Mouse (Mus musculus): ENCODE results near the gene Mapk1. TPM values are rescaled to one million over a fixed set of nuclear protein-coding genes. Genes with fewer than 3 reads are reported as not detected.

Gene Mapk1
- polyA plus RNA-seq, 1 experiment from 2014 or later = 110 TPM

DNA sequence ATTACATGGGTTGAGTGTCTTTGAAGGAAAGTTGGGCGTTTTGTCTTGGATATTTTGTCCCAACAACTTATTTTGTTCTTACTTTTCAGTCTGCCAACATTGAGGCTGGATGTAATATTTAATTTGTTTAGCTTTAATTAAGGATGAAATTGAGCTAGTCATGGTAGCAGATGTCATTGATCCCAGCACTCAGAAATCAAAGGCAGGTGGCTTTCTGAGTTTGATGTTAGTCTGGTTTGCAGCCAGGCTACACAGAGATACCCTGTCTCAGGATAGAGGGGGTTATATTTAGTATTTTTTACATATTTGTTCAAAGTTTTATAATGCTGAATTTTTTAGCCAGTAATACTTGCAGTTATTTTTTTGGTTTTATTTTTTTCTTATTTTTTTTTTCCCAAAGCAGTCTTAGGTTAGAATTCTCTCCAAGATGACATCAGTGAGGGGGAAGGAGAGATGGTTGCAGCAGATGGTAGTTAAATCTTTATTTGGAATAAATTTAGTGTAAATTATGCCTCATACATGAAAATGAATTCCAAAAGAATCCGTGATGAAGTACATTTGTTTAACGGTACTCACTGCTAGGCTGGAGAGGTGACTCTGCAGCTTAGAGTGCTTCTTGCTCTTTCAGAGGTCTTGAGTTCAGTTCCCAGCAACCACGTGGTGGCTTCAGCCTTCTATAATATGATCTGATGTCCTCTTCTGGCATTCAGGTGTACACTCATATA is 47.0 kb downstream of the Mapk1 start:
- H3K36me3 ChIP-seq (ENCODE audit: insufficient read depth, low read length) = peaks cover 17% of the 10 kb centered on the region
- 72% methylated on average over 4 of the region's 4 CpGs for WGBS

GRCm38 (mm10) chr16:17033754-17034153 is 50.6 kb downstream of the Mapk1 start:
- H3K4me3 ChIP-seq (ENCODE audit: low read depth, low read length) = no peak overlapping the region
- no peak overlapping the region for H3K27ac ChIP-seq (ENCODE audit: low read length)
- H3K9ac ChIP-seq (replicated peaks; ENCODE audit: low read depth) = no peak overlapping the region
- no peaks in the 10 kb centered on the region for H3K27me3 ChIP-seq (replicated peaks; ENCODE audit: insufficient read depth, low read length)
- ATAC-seq = no peak
- no peaks in the 10 kb centered on the region for H3K4me1 ChIP-seq (ENCODE audit: insufficient read depth, low read depth, low read length)
- no peak for DNase-seq (ENCODE audit: low spot score)
- WGBS = 98% methylated on average over 2 of the region's 2 CpGs
- no peak overlapping the region for H3K4me2 ChIP-seq (replicated peaks; ENCODE audit: low read depth, low read length)
- no peak for TF ChIP-seq EP300 (IDR thresholded peaks at IDR 0.05)
- TF ChIP-seq CTCF (IDR thresholded peaks at IDR 0.05) = no peak
- peaks cover 29% of the 10 kb centered on the region for H3K36me3 ChIP-seq (ENCODE audit: insufficient read depth, low read length)
- no peaks in the 10 kb centered on the region for H3K9me3 ChIP-seq (ENCODE audit: low read length)

More for the DNA sequence above, 47.0 kb downstream of the Mapk1 start:
- no peaks in the 10 kb centered on the region for H3K27me3 ChIP-seq (replicated peaks; ENCODE audit: insufficient read depth, low read length)
- no peak overlapping the region for H3K9ac ChIP-seq (replicated peaks; ENCODE audit: low read depth)
- H3K4me1 ChIP-seq (ENCODE audit: insufficient read depth, low read depth, low read length) = no peaks in the 10 kb centered on the region
- no peak overlapping the region for H3K4me2 ChIP-seq (replicated peaks; ENCODE audit: low read depth, low read length)
- H3K27ac ChIP-seq (ENCODE audit: low read length) = no peak overlapping the region
- no peak for TF ChIP-seq CTCF (IDR thresholded peaks at IDR 0.05)
- no peak for TF ChIP-seq EP300 (IDR thresholded peaks at IDR 0.05)
- DNase-seq (ENCODE audit: low spot score) = no peak
- H3K4me3 ChIP-seq (ENCODE audit: low read depth, low read length) = no peak overlapping the region
- no peak for ATAC-seq
- no peaks in the 10 kb centered on the region for H3K9me3 ChIP-seq (ENCODE audit: low read length)

GRCm38 (mm10) chr16:17040716-17041115 is 57.5 kb downstream of the Mapk1 start:
- no peak overlapping the region for H3K4me3 ChIP-seq (ENCODE audit: low read depth, low read length)
- 92% methylated on average over 3 of the region's 3 CpGs for WGBS
- peaks cover 40% of the 10 kb centered on the region for H3K36me3 ChIP-seq (ENCODE audit: insufficient read depth, low read length)

DNA sequence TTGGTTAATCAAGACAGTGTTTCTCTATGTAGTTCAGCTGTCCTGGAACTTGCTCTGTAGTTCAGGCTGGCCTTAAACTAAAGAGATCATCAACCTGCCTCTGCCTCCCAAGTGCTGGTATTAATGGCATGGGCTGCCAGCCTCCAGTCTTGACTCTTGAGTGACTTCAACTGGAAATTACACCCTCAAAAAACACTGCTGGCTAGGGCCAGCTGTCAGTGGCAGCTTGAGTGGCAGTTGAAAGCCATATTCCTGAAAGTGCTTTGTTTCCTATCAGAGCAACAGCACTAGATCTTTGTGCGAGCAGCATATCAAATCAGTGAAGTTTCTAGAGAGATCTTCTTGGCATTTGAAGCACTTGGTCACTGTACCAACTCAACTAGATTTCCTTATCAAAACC is 58.2 kb downstream of the Mapk1 start:
- Histone ChIP-seq H3K4me3 (ENCODE audit: low read depth, low read length) (no peak overlapping the region), H3K4me1 (ENCODE audit: insufficient read depth, low read depth, low read length) (no peaks in the 10 kb centered on the region), H3K36me3 (ENCODE audit: insufficient read depth, low read length) (peaks cover 34% of the 10 kb centered on the region), H3K27me3 (replicated peaks; ENCODE audit: insufficient read depth, low read length) (no peaks in the 10 kb centered on the region), H3K9ac (replicated peaks; ENCODE audit: low read depth) (no peak overlapping the region), H3K9me3 (ENCODE audit: low read length) (no peaks in the 10 kb centered on the region), H3K27ac (ENCODE audit: low read length) (no peak overlapping the region), H3K4me2 (replicated peaks; ENCODE audit: low read depth, low read length) (no peak overlapping the region)
- WGBS = 88% methylated on average over 1 of the region's 1 CpGs
- TF ChIP-seq CTCF (IDR thresholded peaks at IDR 0.05) = no peak
- TF ChIP-seq EP300 (IDR thresholded peaks at IDR 0.05) = no peak
- DNase-seq (ENCODE audit: low spot score) (no peak), ATAC-seq (no peak)

More at GRCm38 (mm10) chr16:17040716-17041115, 57.5 kb downstream of the Mapk1 start:
- H3K4me2 ChIP-seq (replicated peaks; ENCODE audit: low read depth, low read length) = no peak overlapping the region
- H3K27me3 ChIP-seq (replicated peaks; ENCODE audit: insufficient read depth, low read length) = no peaks in the 10 kb centered on the region
- no peak for ATAC-seq
- TF ChIP-seq EP300 (IDR thresholded peaks at IDR 0.05) = no peak
- no peak for TF ChIP-seq CTCF (IDR thresholded peaks at IDR 0.05)
- no peak overlapping the region for H3K27ac ChIP-seq (ENCODE audit: low read length)
- no peak overlapping the region for H3K9ac ChIP-seq (replicated peaks; ENCODE audit: low read depth)
- DNase-seq (ENCODE audit: low spot score) = no peak
- no peaks in the 10 kb centered on the region for H3K9me3 ChIP-seq (ENCODE audit: low read length)
- H3K4me1 ChIP-seq (ENCODE audit: insufficient read depth, low read depth, low read length) = no peaks in the 10 kb centered on the region

GRCm38 (mm10) chr16:17044320-17044719 is 61.1 kb downstream of the Mapk1 start:
- DNase-seq (ENCODE audit: low spot score) (no peak), ATAC-seq (no peak)
- Histone ChIP-seq H3K27me3 (replicated peaks; ENCODE audit: insufficient read depth, low read length) (no peaks in the 10 kb centered on the region), H3K36me3 (ENCODE audit: insufficient read depth, low read length) (peaks cover 32% of the 10 kb centered on the region), H3K27ac (ENCODE audit: low read length) (no peak overlapping the region), H3K4me1 (ENCODE audit: insufficient read depth, low read depth, low read length) (no peaks in the 10 kb centered on the region), H3K4me2 (replicated peaks; ENCODE audit: low read depth, low read length) (no peak overlapping the region), H3K9ac (replicated peaks; ENCODE audit: low read depth) (no peak overlapping the region), H3K4me3 (ENCODE audit: low read depth, low read length) (no peak overlapping the region), H3K9me3 (ENCODE audit: low read length) (no peaks in the 10 kb centered on the region)
- WGBS = 87% methylated on average over 3 of the region's 3 CpGs
- TF ChIP-seq EP300 (IDR thresholded peaks at IDR 0.05) = no peak
- no peak for TF ChIP-seq CTCF (IDR thresholded peaks at IDR 0.05)

DNA sequence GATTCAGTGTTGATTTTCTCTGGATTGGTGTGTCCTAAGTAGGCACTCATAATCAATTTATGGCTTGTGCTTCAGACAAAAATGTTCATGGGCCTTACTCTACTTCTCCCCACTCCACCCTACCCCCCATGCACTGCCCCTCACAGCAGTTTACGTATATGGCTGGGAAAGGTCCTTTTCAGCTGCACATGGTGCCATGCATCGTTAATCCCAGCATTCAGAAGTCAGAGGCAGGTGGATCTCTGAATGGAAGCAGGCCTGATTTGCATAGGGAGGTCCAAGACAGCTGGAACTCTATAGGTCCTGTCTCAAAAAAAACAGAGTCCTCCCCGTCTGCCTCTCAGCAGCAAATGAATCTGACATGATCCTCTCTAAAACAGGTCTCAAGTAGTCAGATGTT is 62.1 kb downstream of the Mapk1 start:
- H3K27me3 ChIP-seq (replicated peaks; ENCODE audit: insufficient read depth, low read length) = no peaks in the 10 kb centered on the region
- no peak for ATAC-seq
- 76% methylated on average over 3 of the region's 3 CpGs for WGBS
- H3K27ac ChIP-seq (ENCODE audit: low read length) = no peak overlapping the region
- no peak overlapping the region for H3K9ac ChIP-seq (replicated peaks; ENCODE audit: low read depth)
- no peak for DNase-seq (ENCODE audit: low spot score)
- no peak for TF ChIP-seq EP300 (IDR thresholded peaks at IDR 0.05)
- TF ChIP-seq CTCF (IDR thresholded peaks at IDR 0.05) = no peak
- peaks cover 24% of the 10 kb centered on the region for H3K36me3 ChIP-seq (ENCODE audit: insufficient read depth, low read length)
- H3K9me3 ChIP-seq (ENCODE audit: low read length) = no peaks in the 10 kb centered on the region
- H3K4me1 ChIP-seq (ENCODE audit: insufficient read depth, low read depth, low read length) = no peaks in the 10 kb centered on the region
- no peak overlapping the region for H3K4me3 ChIP-seq (ENCODE audit: low read depth, low read length)
- H3K4me2 ChIP-seq (replicated peaks; ENCODE audit: low read depth, low read length) = no peak overlapping the region

Data from lung, postnatal 0 days (tissue).